Mouse (Mus musculus) kidney, adult 9 months (tissue): Measurements from ENCODE around the gene Npas2.
A peak's percentile ranks its signal among the peaks of the same experiment; 100 is the strongest.

Source experiments
- DNase-seq: peaks from one replicate; pipeline ENCODE4 v3.0.0; 2022

Npas2 gene

GRCm38 (mm10) chr1:39339455-39339854, 145.9 kb downstream of the Npas2 start:
- DNase-seq, result no peak

- no peak for DNase-seq
Measured at GRCm38 (mm10) chr1:39340156-39340555, 146.6 kb downstream of the Npas2 start.

GRCm38 (mm10) chr1:39340647-39341046, 147.1 kb downstream of the Npas2 start:
- peak; percentile 70 for DNase-seq

- no peak for DNase-seq
Measured at GRCm38 (mm10) chr1:39341807-39342206, 148.3 kb downstream of the Npas2 start.

GRCm38 (mm10) chr1:39343242-39343641, 149.7 kb downstream of the Npas2 start:
- no peak for DNase-seq

- DNase-seq, result no peak
Measured at GRCm38 (mm10) chr1:39344981-39345600, 151.6 kb downstream of the Npas2 start.

- DNase-seq, result no peak
Measured at GRCm38 (mm10) chr1:39349001-39349400, 155.5 kb downstream of the Npas2 start.

GRCm38 (mm10) chr1:39349427-39349826, 155.9 kb downstream of the Npas2 start:
- DNase-seq, result no peak

- no peak for DNase-seq
Measured at GRCm38 (mm10) chr1:39361754-39362514, 168.4 kb downstream of the Npas2 start.

- DNase-seq, result no peak
Measured at GRCm38 (mm10) chr1:39362515-39362893, 169.0 kb downstream of the Npas2 start.

- no peak for DNase-seq
Measured at GRCm38 (mm10) chr1:39365562-39365961, 172.0 kb downstream of the Npas2 start.

- DNase-seq, result no peak
Measured at GRCm38 (mm10) chr1:39367045-39367444, 173.5 kb downstream of the Npas2 start.

- peak; percentile 99 for DNase-seq
Measured at GRCm38 (mm10) chr1:39367601-39368266, 174.2 kb downstream of the Npas2 start, which contains the start of gene Rpl31. Rpl31 (plus strand) TSS chr1:39367842.

GRCm38 (mm10) chr1:39368267-39368841, 174.8 kb downstream of the Npas2 start:
- no peak for DNase-seq

- DNase-seq, result no peak
Measured at GRCm38 (mm10) chr1:39370431-39370830, 176.9 kb downstream of the Npas2 start.

GRCm38 (mm10) chr1:39372220-39372843, 178.8 kb downstream of the Npas2 start:
- DNase-seq, result no peak

- no peak for DNase-seq
Measured at GRCm38 (mm10) chr1:39373378-39373777, 179.8 kb downstream of the Npas2 start.

GRCm38 (mm10) chr1:39374231-39374809, 180.8 kb downstream of the Npas2 start:
- no peak for DNase-seq

- no peak for DNase-seq
Measured at GRCm38 (mm10) chr1:39376121-39376520, 182.6 kb downstream of the Npas2 start.

- DNase-seq, result no peak
Measured at GRCm38 (mm10) chr1:39376726-39377240, 183.3 kb downstream of the Npas2 start.

GRCm38 (mm10) chr1:39378540-39378939, 185.0 kb downstream of the Npas2 start:
- DNase-seq, result peak; percentile 29

- no peak for DNase-seq
Measured at GRCm38 (mm10) chr1:39379021-39379420, 185.5 kb downstream of the Npas2 start.
